Mouse (Mus musculus) hindbrain, embryonic 11.5 days (tissue): Measurements from ENCODE around the gene Atg2b. TPM values are rescaled to one million over a fixed set of nuclear protein-coding genes. Genes with fewer than 3 reads are reported as not detected.

Experiments used
- ATAC-seq: fragments of 200-750 bp; cut with Nextera tagmentation; 2 replicates; pipeline ENCODE4 v1.8.0; 2017; ENCODE audit warnings: mild to moderate bottlenecking, moderate TSS enrichment, moderate library complexity; ENCODE audit not compliant: low FRiP score
- DNase-seq: peaks from one replicate; pipeline ENCODE4 v3.0.0-alpha.2; 2015; ENCODE audit warnings: low spot score
- H3K27ac ChIP-seq: fragments of 300-500 bp; sonication (generic); 2 replicates; pipeline ENCODE4 v1.5.1; 2014; ENCODE audit warnings: mild to moderate bottlenecking, low read depth, low read length
- H3K27me3 ChIP-seq: fragments of 300-500 bp; sonication (generic); 2 replicates; pipeline ENCODE4 v1.6.1; 2014; ENCODE audit warnings: mild to moderate bottlenecking, low read length, moderate library complexity, mixed read lengths; ENCODE audit not compliant: control insufficient read depth, insufficient read depth
- H3K36me3 ChIP-seq: fragments of 300-500 bp; sonication (generic); 2 replicates; pipeline ENCODE4 v1.6.1; 2014; ENCODE audit warnings: mild to moderate bottlenecking, low read length, moderate library complexity, mixed read lengths; ENCODE audit not compliant: control insufficient read depth, insufficient read depth
- H3K4me1 ChIP-seq: fragments of 300-500 bp; sonication (generic); replicated peaks from 2 replicates; pipeline ENCODE4 v1.6.1; 2014; ENCODE audit warnings: low read length, mixed read lengths; ENCODE audit not compliant: control insufficient read depth, insufficient read depth
- H3K4me2 ChIP-seq: fragments of 300-500 bp; sonication (generic); replicated peaks from 2 replicates; pipeline ENCODE4 v1.6.1; 2014; ENCODE audit warnings: mild to moderate bottlenecking, low read depth, low read length
- H3K4me3 ChIP-seq: fragments of 300-500 bp; sonication (generic); 2 replicates; pipeline ENCODE4 v1.5.1; 2014; ENCODE audit warnings: low read depth, low read length
- H3K9ac ChIP-seq: fragments of 300-500 bp; sonication (generic); 2 replicates; pipeline ENCODE4 v1.6.1; 2014; ENCODE audit warnings: low read depth, low read length
- H3K9me3 ChIP-seq: fragments of 300-500 bp; sonication (generic); 2 replicates; pipeline ENCODE4 v1.6.1; 2016; ENCODE audit warnings: low read length; ENCODE audit not compliant: control insufficient read depth
- WGBS: fragments of 180-500 bp; shearing (Covaris S2); extraction: QIAGEN DNeasy Blood & Tissue Kit; methylation state at CpG from one replicate; pipeline ENCODE4 v1.1.7; 2014; 5-methylcytosine and 5-hydroxymethylcytosine counted together
- polyA plus RNA-seq: library from polyadenylated mRNA; unstranded; fragments of >200 nt; fragmentation: Nextera tagmentation; extraction: Ambion mirVana; gene quantifications from 2 replicates; pipeline ENCODE4 v1.2.1, GENCODE M21; 2014

Atg2b gene
- polyA plus RNA-seq, 1 experiment from 2014 or later: 16.1 TPM

DNA sequence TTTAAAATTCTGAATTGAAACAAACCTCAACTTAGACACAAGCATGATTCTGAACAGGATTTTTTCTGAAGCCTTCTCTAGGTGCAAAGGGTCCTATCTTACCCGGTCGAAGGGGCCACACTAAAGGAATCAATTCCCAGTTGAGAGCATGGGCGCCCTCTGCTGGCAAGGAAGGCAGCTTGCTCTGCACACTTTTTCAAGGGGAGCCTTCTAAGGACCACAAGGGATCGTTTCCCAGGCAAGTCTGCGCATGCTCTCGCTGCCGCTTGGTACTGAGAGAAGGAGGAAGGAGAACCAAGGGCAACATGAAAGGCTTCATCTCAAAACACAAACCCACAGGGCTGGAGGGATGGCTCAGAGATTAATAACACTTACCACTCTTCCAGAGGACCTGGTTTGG is 73.3 kb downstream of the Atg2b start:
- 13% methylated on average over 7 of the region's 7 CpGs for WGBS
- ATAC-seq (peak; percentile 40; the same call in 1 of the 2 replicates), DNase-seq (peak; percentile 86)
- Histone ChIP-seq H3K4me1 (no peaks in the 10 kb centered on the region), H3K9me3 (no peaks in the 10 kb centered on the region), H3K4me3 (no peak overlapping the region), H3K27ac (no peak overlapping the region), H3K9ac (no peak overlapping the region), H3K27me3 (no peaks in the 10 kb centered on the region), H3K36me3 (no peaks in the 10 kb centered on the region), H3K4me2 (no peak overlapping the region)

DNA sequence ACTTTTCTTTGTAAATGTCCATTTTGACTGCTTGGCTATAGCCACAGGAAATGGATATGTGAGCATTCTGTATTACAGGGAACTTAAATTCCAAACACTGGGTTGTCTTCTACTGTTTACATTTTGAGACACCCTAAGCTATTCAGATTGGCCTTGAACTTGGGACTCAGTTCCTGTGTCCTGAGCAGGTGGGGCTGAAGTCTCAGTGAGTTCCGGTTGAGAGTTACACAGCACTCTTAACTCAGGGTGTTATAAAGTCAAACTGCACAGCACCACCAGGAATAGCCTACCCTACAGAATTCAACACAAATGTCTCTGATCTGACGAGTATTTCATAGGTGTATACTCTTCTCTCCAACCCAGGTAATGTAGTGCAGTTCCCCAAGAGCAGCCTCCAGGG is 74.0 kb downstream of the Atg2b start:
- Histone ChIP-seq H3K36me3 (no peaks in the 10 kb centered on the region), H3K4me1 (no peaks in the 10 kb centered on the region), H3K27ac (no peak overlapping the region), H3K9ac (no peak overlapping the region), H3K9me3 (no peaks in the 10 kb centered on the region), H3K4me3 (no peak overlapping the region), H3K4me2 (no peak overlapping the region), H3K27me3 (no peaks in the 10 kb centered on the region)
- DNase-seq: no peak
- ATAC-seq: no peak
- 91% methylated on average over 2 of the region's 2 CpGs for WGBS

DNA sequence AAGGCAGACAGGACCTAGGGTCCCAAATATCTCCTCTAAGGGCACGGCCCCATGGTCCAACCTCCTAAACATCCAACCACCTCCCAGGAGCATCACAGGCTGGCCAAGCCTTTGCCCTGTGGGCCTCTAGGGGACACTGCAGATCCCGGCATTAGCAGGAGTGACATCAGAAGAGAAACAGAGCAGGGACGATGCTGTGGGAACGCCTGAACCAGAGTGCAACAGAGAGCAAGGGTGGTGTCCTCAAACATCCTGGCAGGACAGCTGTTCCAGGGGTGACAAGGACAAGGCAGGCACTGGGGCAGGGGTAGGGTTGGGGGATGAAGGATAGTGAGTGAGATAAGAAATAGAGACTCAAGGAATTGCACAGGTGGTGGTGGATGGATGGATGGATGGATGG is 78.1 kb downstream of the Atg2b start:
- ATAC-seq (no peak), DNase-seq (no peak)
- Histone ChIP-seq H3K27ac (no peak overlapping the region), H3K9ac (no peak overlapping the region), H3K4me2 (no peak overlapping the region), H3K4me1 (no peaks in the 10 kb centered on the region), H3K27me3 (no peaks in the 10 kb centered on the region), H3K4me3 (no peak overlapping the region), H3K36me3 (no peaks in the 10 kb centered on the region), H3K9me3 (no peaks in the 10 kb centered on the region)
- WGBS: 80% methylated on average over 4 of the region's 4 CpGs

DNA sequence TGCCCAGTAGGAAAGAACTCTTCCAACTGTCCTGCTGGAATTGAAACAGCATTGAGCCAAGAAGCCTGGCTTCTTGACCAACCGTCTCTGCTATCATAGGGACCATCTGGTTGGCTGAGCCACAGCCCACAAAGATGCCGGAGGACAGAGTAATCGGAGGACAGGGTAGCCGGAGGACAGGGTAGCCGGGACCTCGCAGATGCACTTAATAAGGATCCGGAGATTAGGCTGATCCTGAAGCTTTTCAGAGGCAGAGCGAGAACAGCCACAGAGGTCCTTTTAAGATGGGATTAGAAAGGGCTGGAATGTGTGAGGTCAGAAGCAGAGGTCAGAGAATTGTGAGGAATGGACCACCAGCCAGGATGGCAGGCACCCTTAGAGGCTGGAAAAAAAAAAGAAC is 79.8 kb downstream of the Atg2b start:
- Histone ChIP-seq H3K36me3 (no peaks in the 10 kb centered on the region), H3K9ac (no peak overlapping the region), H3K27ac (no peak overlapping the region), H3K4me2 (no peak overlapping the region), H3K4me3 (no peak overlapping the region), H3K9me3 (no peaks in the 10 kb centered on the region), H3K4me1 (no peaks in the 10 kb centered on the region), H3K27me3 (no peaks in the 10 kb centered on the region)
- DNase-seq (no peak), ATAC-seq (no peak)
- 20% methylated on average over 8 of the region's 8 CpGs for WGBS

DNA sequence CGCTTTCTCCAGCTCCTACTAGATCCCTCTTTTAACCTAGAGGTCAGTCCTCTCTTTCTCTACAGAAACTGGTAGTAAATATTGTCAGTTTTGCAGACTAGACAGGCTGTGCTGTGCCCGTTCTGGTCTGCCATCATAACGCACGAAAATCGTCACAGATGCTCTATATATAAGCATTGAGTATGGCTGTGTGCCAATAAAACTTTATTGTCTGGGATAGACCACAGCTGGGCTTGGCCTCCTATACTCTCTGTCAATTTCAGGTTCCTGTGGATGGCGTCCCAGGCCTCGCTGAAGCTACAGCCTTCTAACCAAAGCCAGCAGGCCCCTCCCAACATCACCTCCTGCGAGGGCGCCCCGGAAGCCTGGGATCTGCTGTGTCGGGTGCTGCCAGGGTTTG is 81.1 kb downstream of the Atg2b start:
- H3K36me3 ChIP-seq: no peaks in the 10 kb centered on the region
- no peaks in the 10 kb centered on the region for H3K9me3 ChIP-seq
- H3K4me2 ChIP-seq: no peak overlapping the region
- DNase-seq (no peak), ATAC-seq (no peak)
- no peak overlapping the region for H3K27ac ChIP-seq
- H3K4me1 ChIP-seq: no peaks in the 10 kb centered on the region
- 94% methylated on average over 11 of the region's 11 CpGs for WGBS
- H3K27me3 ChIP-seq: no peaks in the 10 kb centered on the region
- H3K9ac ChIP-seq: no peak overlapping the region
- no peak overlapping the region for H3K4me3 ChIP-seq

DNA sequence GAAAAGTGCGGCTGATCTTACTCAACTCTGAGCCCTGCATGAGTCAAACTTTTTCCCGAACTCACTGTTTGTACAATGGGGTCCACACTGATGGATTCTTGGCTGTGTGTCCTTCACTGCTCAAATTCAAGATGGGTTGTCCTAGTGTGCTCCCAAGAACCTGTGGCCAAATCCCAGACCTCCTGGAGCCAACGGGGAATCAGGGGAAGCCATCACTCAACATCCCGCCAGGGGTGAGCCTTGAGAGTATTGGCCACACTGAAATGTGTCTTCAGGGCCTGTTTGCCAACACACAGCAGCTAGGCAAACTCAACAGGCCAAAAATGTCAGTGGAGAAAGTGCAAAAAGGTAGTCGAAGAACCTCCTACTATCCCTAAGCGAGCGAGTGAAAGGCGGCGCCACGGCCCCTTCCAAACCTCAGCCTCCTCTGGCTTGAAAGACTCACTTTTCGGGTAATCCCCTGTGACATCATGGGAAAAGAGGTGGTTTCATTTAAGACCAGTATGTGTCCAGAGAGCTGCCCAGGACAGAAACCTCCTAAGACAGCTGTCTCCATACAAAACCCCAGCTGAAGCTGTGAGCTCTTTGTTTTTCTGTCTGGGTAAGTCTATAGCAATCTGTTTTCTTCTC is 82.3 kb downstream of the Atg2b start, which contains the start of gene Bdkrb1:
TSS of gene Bdkrb1 (plus strand) at position 505 of the 630 bp plus-strand sequence.
- Histone ChIP-seq H3K36me3 (no peaks in the 10 kb centered on the region), H3K27me3 (no peaks in the 10 kb centered on the region), H3K4me3 (no peak within 1 kb of the TSS), H3K4me1 (no peaks in the 10 kb centered on the region), H3K4me2 (no peak within 1 kb of the TSS), H3K9ac (no peak within 1 kb of the TSS), H3K27ac (no peak within 1 kb of the TSS), H3K9me3 (no peaks in the 10 kb centered on the region)
- ATAC-seq (no peak), DNase-seq (no peak)
- WGBS: 88% methylated on average over 11 of the region's 11 CpGs

DNA sequence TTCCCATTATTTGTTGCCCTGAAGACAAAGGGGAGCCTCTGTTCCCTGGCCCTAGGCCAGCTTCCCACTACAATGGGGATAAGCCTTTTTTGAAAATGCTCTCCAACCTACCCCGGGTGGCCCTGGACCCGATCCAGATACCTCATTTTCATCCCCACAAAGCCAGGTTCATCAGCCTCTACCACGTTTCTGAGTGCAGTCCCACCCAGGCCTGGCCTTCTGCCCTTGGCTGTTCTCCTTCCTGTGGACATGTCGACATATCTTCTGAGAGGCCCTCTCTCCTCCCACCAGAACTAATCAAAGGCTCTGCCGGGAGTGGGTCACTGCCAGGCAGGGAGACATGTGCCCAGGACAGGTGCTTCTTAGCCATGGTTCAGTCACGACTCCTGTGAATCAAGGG is 83.4 kb downstream of the Atg2b start:
- no peak for ATAC-seq
- Histone ChIP-seq H3K4me1 (no peaks in the 10 kb centered on the region), H3K9me3 (no peaks in the 10 kb centered on the region), H3K4me2 (no peak overlapping the region), H3K9ac (no peak overlapping the region), H3K27me3 (no peaks in the 10 kb centered on the region), H3K27ac (no peak overlapping the region), H3K4me3 (no peak overlapping the region), H3K36me3 (no peaks in the 10 kb centered on the region)
- 62% methylated on average over 6 of the region's 6 CpGs for WGBS
- DNase-seq: no peak

DNA sequence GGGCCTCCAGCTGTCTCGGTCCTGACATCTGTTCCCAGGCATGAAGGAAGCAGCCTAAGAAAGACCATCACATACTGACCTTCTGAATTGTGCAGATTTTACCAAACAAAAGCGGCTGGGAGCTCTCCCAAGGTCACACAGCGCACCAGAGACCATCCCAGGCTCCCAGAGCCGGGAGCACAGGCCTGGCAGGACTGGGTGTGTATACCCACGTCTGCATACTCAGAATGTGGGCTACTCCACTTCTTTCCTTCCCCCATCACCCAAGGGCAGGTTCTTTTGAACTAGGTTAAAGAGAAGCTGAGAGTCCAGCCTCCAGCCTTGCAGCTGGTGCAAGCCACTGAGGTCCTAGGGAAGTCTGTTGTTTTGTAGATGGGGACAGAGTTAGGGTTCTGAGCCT is 85.9 kb downstream of the Atg2b start:
- H3K4me1 ChIP-seq: no peaks in the 10 kb centered on the region
- H3K9me3 ChIP-seq: no peaks in the 10 kb centered on the region
- H3K27ac ChIP-seq: no peak overlapping the region
- no peaks in the 10 kb centered on the region for H3K36me3 ChIP-seq
- H3K4me2 ChIP-seq: no peak overlapping the region
- H3K27me3 ChIP-seq: no peaks in the 10 kb centered on the region
- DNase-seq (no peak), ATAC-seq (no peak)
- WGBS: 49% methylated on average over 5 of the region's 5 CpGs
- no peak overlapping the region for H3K4me3 ChIP-seq
- no peak overlapping the region for H3K9ac ChIP-seq

DNA sequence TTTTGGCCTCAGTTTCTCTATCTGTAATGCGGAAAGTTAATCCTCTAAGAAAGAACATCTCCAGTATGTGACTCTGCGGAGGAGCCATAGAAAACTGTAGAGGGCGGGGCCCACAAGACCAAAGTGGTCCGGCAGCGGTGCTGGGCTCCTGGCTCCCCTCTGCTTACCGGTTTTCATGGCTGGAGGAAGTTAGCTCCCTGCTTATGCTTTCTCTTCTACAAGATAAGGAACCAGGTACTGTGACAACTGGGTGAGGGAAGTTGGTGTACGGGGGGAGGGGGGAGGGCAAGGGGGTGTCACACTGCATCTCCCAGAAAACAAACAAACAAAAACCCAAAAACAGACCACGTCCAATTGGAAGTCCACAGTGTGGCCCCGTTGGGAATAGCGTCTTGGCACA is 86.5 kb downstream of the Atg2b start:
- H3K4me3 ChIP-seq: no peak overlapping the region
- H3K4me1 ChIP-seq: no peaks in the 10 kb centered on the region
- no peaks in the 10 kb centered on the region for H3K27me3 ChIP-seq
- H3K27ac ChIP-seq: no peak overlapping the region
- no peak overlapping the region for H3K4me2 ChIP-seq
- ATAC-seq (no peak), DNase-seq (no peak)
- 80% methylated on average over 10 of the region's 10 CpGs for WGBS
- H3K9me3 ChIP-seq: no peaks in the 10 kb centered on the region
- no peak overlapping the region for H3K9ac ChIP-seq
- H3K36me3 ChIP-seq: no peaks in the 10 kb centered on the region
